Mouse (Mus musculus) embryonic facial prominence, embryonic 10.5 days (tissue): ENCODE measurements around the gene Gm15091. TPM values are rescaled to one million over a fixed set of nuclear protein-coding genes. Genes with fewer than 3 reads are reported as not detected.
"Not testable (repeated sequence)": the region's sequence is repeated elsewhere in the genome, so short reads cannot be mapped to it uniquely, and the experiment has no call there.

Experiments used
- DNase-seq: peaks from one replicate; pipeline ENCODE4 v3.0.0-alpha.2; 2017; ENCODE audit warnings: low spot score
- H3K27ac ChIP-seq: fragments of 300-500 bp; sonication (generic); replicated peaks from 2 replicates; pipeline ENCODE4 v1.5.1; 2016; ENCODE audit warnings: mild to moderate bottlenecking
- H3K27me3 ChIP-seq: fragments of 300-500 bp; sonication (generic); replicated peaks from 2 replicates; pipeline ENCODE4 v1.6.1; 2016; ENCODE audit warnings: low read depth, mild to moderate bottlenecking; ENCODE audit not compliant: poor library complexity, severe bottlenecking
- H3K36me3 ChIP-seq: fragments of 300-500 bp; sonication (generic); replicated peaks from 2 replicates; pipeline ENCODE4 v1.6.1; 2016; ENCODE audit warnings: mild to moderate bottlenecking, moderate library complexity
- H3K4me1 ChIP-seq: fragments of 300-500 bp; sonication (generic); 2 replicates; pipeline ENCODE4 v1.6.1; 2016
- H3K4me3 ChIP-seq: fragments of 300-500 bp; sonication (generic); 2 replicates; pipeline ENCODE4 v1.5.1; 2016; ENCODE audit warnings: mild to moderate bottlenecking, moderate library complexity
- H3K9me3 ChIP-seq: fragments of 300-500 bp; sonication (generic); 2 replicates; pipeline ENCODE4 v1.6.1; 2016; ENCODE audit warnings: mild to moderate bottlenecking
- WGBS: fragments of 180-500 bp; shearing (Covaris S2); methylation state at CpG from one replicate; pipeline ENCODE4 v1.1.7; 2016; 5-methylcytosine and 5-hydroxymethylcytosine counted together
- polyA plus RNA-seq: library from polyadenylated mRNA; unstranded; fragments of >200 nt; fragmentation: Nextera tagmentation; extraction: Ambion mirVana; gene quantifications from 2 replicates; pipeline ENCODE4 v1.2.1, GENCODE M21; 2016

Gm15091 gene
- polyA plus RNA-seq = not detected in 2 replicates

- H3K27ac ChIP-seq, H3K27me3 ChIP-seq, H3K4me3 ChIP-seq, H3K4me1 ChIP-seq, H3K36me3 ChIP-seq, DNase-seq, H3K9me3 ChIP-seq: not testable (repeated sequence)
- WGBS = 83% methylated on average over 6 of the region's 6 CpGs
Observed at GRCm38 (mm10) chrX:149941355-149941754, at the start of gene Gm15091. TSS of gene Gm15091 (plus strand) at chrX:149941655.

Other genes with a start within 250 kb of the Gm15091 start
- gene Gm15097, start 157.2 kb upstream of the Gm15091 start, polyA plus RNA-seq = not detected in 2 replicates